Mouse (Mus musculus): ENCODE data around the gene Iqcd. TPM values are rescaled to one million over a fixed set of nuclear protein-coding genes. Genes with fewer than 3 reads are reported as not detected.

The Iqcd gene
- polyA plus RNA-seq, 1 experiment = 0.94 TPM

GRCm38 (mm10) chr5:120648569-120649373, 60.0 kb downstream of the Iqcd start, which contains the start of gene Rasal1:
Gene Rasal1 (plus strand): TSS chr5:120648812.
- Histone ChIP-seq H3K4me1 (peaks cover 47% of the 10 kb centered on the region), H3K27me3 (replicated peaks) (peaks cover 84% of the 10 kb centered on the region)

DNA sequence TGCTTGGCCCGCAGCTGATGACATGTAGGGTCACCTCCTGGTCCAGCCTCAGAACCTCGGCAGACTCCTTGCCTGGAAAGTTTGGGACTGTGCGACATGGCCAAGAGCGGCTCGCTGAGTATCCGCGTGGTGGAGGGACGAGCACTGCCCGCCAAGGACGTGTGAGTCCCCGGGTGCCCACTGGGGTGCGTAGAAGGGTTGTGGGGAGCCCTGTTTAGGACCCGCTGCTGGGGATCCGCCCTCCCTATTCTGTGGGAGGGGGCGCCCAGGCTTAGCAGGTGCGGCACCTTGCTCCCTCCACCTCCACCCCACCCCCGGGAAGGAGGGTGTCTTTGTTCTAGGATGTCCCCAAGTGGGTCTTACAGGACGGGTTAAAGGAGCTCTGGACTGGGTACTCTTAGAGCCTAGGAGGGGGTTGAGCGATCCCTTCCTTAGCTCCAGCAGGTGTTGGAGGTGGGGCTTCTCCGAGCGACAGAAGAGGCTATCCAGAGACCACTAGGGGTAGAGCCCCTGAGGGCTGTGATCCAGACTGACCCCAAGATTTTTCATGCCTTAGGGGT, 60.6 kb downstream of the Iqcd start:
- H3K27me3 ChIP-seq (replicated peaks) = peaks cover 85% of the 10 kb centered on the region

More at GRCm38 (mm10) chr5:120648569-120649373, 60.0 kb downstream of the Iqcd start, which contains the start of gene Rasal1:
- TF ChIP-seq FLI1 (IDR thresholded peaks at IDR 0.05; ENCODE audit: low read length) (no peak), GATA1 (IDR thresholded peaks at IDR 0.05; ENCODE audit: borderline replicate concordance, low read length) (no peak)
- Histone ChIP-seq H3K4me3 (replicated peaks) (peak within 1 kb of the TSS; percentile 91), H3K9me3 (no peaks in the 10 kb centered on the region), H3K36me3 (replicated peaks; ENCODE audit: low read length) (no peaks in the 10 kb centered on the region)

DNA sequence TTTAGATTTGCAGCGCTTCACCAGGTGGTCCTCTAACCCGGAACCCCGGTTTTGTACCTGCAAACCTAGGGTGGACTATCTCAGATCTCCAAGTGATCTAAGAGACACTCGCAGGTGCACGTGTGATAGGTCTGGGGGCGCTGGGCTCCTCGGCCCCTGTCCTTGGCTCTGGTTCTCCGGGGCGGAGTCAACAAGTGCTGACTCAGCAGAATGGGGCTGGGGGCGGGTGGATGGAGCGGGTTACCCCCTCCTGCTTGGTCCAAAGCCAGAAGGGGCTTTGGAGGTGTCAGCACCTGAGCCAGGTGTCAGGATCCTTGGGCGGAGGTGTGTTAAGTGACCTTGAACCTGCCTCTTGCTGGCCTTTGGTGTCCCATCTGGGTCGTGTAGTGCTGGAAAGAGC, 61.1 kb downstream of the Iqcd start:
- Histone ChIP-seq H3K27me3 (replicated peaks) (peaks cover 90% of the 10 kb centered on the region), H3K9me3 (no peaks in the 10 kb centered on the region), H3K36me3 (replicated peaks; ENCODE audit: low read length) (no peaks in the 10 kb centered on the region), H3K4me1 (peaks cover 39% of the 10 kb centered on the region), H3K4me3 (replicated peaks) (peak overlapping the region; percentile 91)
- TF ChIP-seq FLI1 (IDR thresholded peaks at IDR 0.05; ENCODE audit: low read length) (no peak), GATA1 (IDR thresholded peaks at IDR 0.05; ENCODE audit: borderline replicate concordance, low read length) (no peak)

More for the DNA sequence above, 60.6 kb downstream of the Iqcd start:
- Histone ChIP-seq H3K36me3 (replicated peaks; ENCODE audit: low read length) (no peaks in the 10 kb centered on the region), H3K9me3 (no peaks in the 10 kb centered on the region), H3K4me3 (replicated peaks) (peak overlapping the region; percentile 91), H3K4me1 (peaks cover 41% of the 10 kb centered on the region)
- TF ChIP-seq GATA1 (IDR thresholded peaks at IDR 0.05; ENCODE audit: borderline replicate concordance, low read length) (no peak), FLI1 (IDR thresholded peaks at IDR 0.05; ENCODE audit: low read length) (no peak)

- no peaks in the 10 kb centered on the region for H3K36me3 ChIP-seq (replicated peaks; ENCODE audit: low read length)
- no peak overlapping the region for H3K4me3 ChIP-seq (replicated peaks)
- peaks cover 35% of the 10 kb centered on the region for H3K4me1 ChIP-seq
- TF ChIP-seq FLI1 (IDR thresholded peaks at IDR 0.05; ENCODE audit: low read length) (no peak), GATA1 (IDR thresholded peaks at IDR 0.05; ENCODE audit: borderline replicate concordance, low read length) (no peak)
- H3K9me3 ChIP-seq = no peaks in the 10 kb centered on the region
- peaks cover 98% of the 10 kb centered on the region for H3K27me3 ChIP-seq (replicated peaks)
Observed at GRCm38 (mm10) chr5:120651230-120651629, 62.4 kb downstream of the Iqcd start.

- no peak for TF ChIP-seq GATA1 (IDR thresholded peaks at IDR 0.05; ENCODE audit: borderline replicate concordance, low read length)
- no peak for TF ChIP-seq FLI1 (IDR thresholded peaks at IDR 0.05; ENCODE audit: low read length)
- no peaks in the 10 kb centered on the region for H3K9me3 ChIP-seq
- no peak overlapping the region for H3K4me3 ChIP-seq (replicated peaks)
- H3K4me1 ChIP-seq = peaks cover 25% of the 10 kb centered on the region
- H3K36me3 ChIP-seq (replicated peaks; ENCODE audit: low read length) = no peaks in the 10 kb centered on the region
- peaks cover 98% of the 10 kb centered on the region for H3K27me3 ChIP-seq (replicated peaks)
Observed at GRCm38 (mm10) chr5:120652915-120653701, 64.3 kb downstream of the Iqcd start.

- peaks cover 18% of the 10 kb centered on the region for H3K4me1 ChIP-seq
- H3K27me3 ChIP-seq (replicated peaks) = peaks cover 98% of the 10 kb centered on the region
- TF ChIP-seq GATA1 (IDR thresholded peaks at IDR 0.05; ENCODE audit: borderline replicate concordance, low read length) = no peak
- TF ChIP-seq FLI1 (IDR thresholded peaks at IDR 0.05; ENCODE audit: low read length) = no peak
- no peak overlapping the region for H3K4me3 ChIP-seq (replicated peaks)
- H3K9me3 ChIP-seq = no peaks in the 10 kb centered on the region
- no peaks in the 10 kb centered on the region for H3K36me3 ChIP-seq (replicated peaks; ENCODE audit: low read length)
Observed at GRCm38 (mm10) chr5:120653873-120654272, 65.1 kb downstream of the Iqcd start.

DNA sequence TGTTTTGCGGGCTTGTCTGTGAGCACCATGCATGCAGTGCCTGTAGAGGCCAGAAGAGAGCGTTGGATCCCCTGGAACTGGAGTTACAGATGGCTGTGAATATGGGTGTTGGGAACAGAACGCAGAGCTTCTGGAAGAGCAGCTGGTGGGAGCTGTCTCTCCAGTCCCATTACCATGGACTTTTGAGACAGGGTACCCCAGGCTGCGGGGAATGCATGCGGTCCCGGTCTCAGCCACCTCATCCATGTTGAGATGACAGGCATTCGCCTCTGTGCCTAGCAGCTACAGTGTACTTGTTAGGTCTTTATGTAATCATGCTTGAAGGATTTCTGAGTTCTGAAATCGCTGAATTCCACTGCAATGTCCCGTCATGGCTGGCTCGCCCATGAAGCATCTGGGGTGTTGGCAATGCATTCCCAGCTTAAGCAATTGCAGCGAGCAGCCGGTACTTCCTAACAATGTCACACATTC, 67.5 kb downstream of the Iqcd start:
- peaks cover 95% of the 10 kb centered on the region for H3K27me3 ChIP-seq (replicated peaks)
- H3K4me3 ChIP-seq (replicated peaks) = no peak overlapping the region
- H3K36me3 ChIP-seq (replicated peaks; ENCODE audit: low read length) = no peaks in the 10 kb centered on the region
- TF ChIP-seq GATA1 (IDR thresholded peaks at IDR 0.05; ENCODE audit: borderline replicate concordance, low read length) (no peak), FLI1 (IDR thresholded peaks at IDR 0.05; ENCODE audit: low read length) (no peak)
- peaks cover 2% of the 10 kb centered on the region for H3K4me1 ChIP-seq
- 0 out of 2 replicates have a peak, but pooled peaks cover 9% of the 10 kb centered on the region for H3K9me3 ChIP-seq

Other genes with a start within 250 kb of the Iqcd start
- gene Lhx5, start 157.3 kb upstream of the Iqcd start, polyA plus RNA-seq (2012; ENCODE audit: insufficient read depth, low replicate concordance) = not detected in 2 replicates
- gene Sdsl, start 116.2 kb upstream of the Iqcd start, polyA plus RNA-seq (2012; ENCODE audit: insufficient read depth, low replicate concordance) = 1.3 and 5.3 TPM in 2 replicates
- gene Sds, start 112.5 kb upstream of the Iqcd start, polyA plus RNA-seq (2012; ENCODE audit: insufficient read depth, low replicate concordance) = not detected in 2 replicates
- 17.5 and 24.3 TPM in 2 replicates for gene Plbd2, start 85.4 kb upstream of the Iqcd start, polyA plus RNA-seq (2012; ENCODE audit: insufficient read depth, low replicate concordance)
- 3.0 and 5.3 TPM in 2 replicates for gene Slc8b1, start 77.8 kb upstream of the Iqcd start, polyA plus RNA-seq (2012; ENCODE audit: insufficient read depth, low replicate concordance)
- 68.6 and 71.5 TPM in 2 replicates for gene Tpcn1, start 343 bp upstream of the Iqcd start, polyA plus RNA-seq (2012; ENCODE audit: insufficient read depth, low replicate concordance)
- 30.9 and 35.5 TPM in 2 replicates for gene Rita1, start 23.6 kb downstream of the Iqcd start, polyA plus RNA-seq (2012; ENCODE audit: insufficient read depth, low replicate concordance)
- 23.6 and 74.7 TPM in 2 replicates for gene Ddx54, start 23.7 kb downstream of the Iqcd start, polyA plus RNA-seq (2012; ENCODE audit: insufficient read depth, low replicate concordance)
- gene Cfap73, start 45.2 kb downstream of the Iqcd start, polyA plus RNA-seq (2012; ENCODE audit: insufficient read depth, low replicate concordance) = not detected in 2 replicates
- 13.3 and 20.9 TPM in 2 replicates for gene Rasal1, start 59.8 kb downstream of the Iqcd start, polyA plus RNA-seq (2012; ENCODE audit: insufficient read depth, low replicate concordance)
- not detected in 2 replicates for gene Dtx1, start 122.9 kb downstream of the Iqcd start, polyA plus RNA-seq (2012; ENCODE audit: insufficient read depth, low replicate concordance)
- gene Oas2, start 160.8 kb downstream of the Iqcd start, polyA plus RNA-seq (2012; ENCODE audit: insufficient read depth, low replicate concordance) = 1.00 TPM in 1 of 2 replicates, not detected in the other
- 3.4 and 4.7 TPM in 2 replicates for gene Oas3, start 188.6 kb downstream of the Iqcd start, polyA plus RNA-seq (2012; ENCODE audit: insufficient read depth, low replicate concordance)
- not detected in 2 replicates for gene Oas1e, start 206.5 kb downstream of the Iqcd start, polyA plus RNA-seq (2012; ENCODE audit: insufficient read depth, low replicate concordance)
- not detected in 2 replicates for gene Oas1c, start 223.5 kb downstream of the Iqcd start, polyA plus RNA-seq (2012; ENCODE audit: insufficient read depth, low replicate concordance)

Measured in megakaryocyte, embryonic 14.5 days (primary cell).